Mouse (Mus musculus): ENCODE data around the gene Nrd1.

The Nrd1 gene

GRCm38 (mm10) chr4:109094269-109094668, 93.8 kb downstream of the Nrd1 start:
- DNase-seq (ENCODE audit: extremely low spot score), result no peak

- DNase-seq (ENCODE audit: extremely low spot score), result no peak
Observed at GRCm38 (mm10) chr4:109098861-109099260, 98.4 kb downstream of the Nrd1 start.

DNA sequence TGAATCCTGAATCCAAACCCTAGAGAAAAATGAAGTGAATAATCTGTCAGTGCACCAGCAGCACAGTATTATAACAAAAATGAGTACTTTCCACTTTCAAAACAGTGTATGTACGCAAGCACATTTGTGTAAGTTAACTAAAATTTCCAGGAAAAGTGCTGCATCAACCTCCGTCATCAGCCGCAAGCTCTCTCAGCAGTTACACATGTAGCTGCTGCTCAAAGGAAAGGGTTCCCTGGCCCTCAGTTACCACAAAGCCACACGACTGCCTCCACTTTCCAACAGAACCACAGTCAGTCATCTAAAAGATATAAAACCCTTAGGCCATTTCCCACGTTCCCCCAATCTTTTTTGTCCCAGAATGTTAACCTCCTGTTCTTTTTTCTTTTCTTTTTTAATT, 102.1 kb downstream of the Nrd1 start:
- DNase-seq (ENCODE audit: extremely low spot score), result no peak

- DNase-seq (ENCODE audit: extremely low spot score), result no peak
Observed at GRCm38 (mm10) chr4:109103145-109103883, 102.9 kb downstream of the Nrd1 start.

- no peak for DNase-seq (ENCODE audit: extremely low spot score)
Observed at GRCm38 (mm10) chr4:109105254-109105653, 104.8 kb downstream of the Nrd1 start.

GRCm38 (mm10) chr4:109106034-109106433, 105.6 kb downstream of the Nrd1 start:
- no peak for DNase-seq (ENCODE audit: extremely low spot score)

GRCm38 (mm10) chr4:109106594-109106993, 106.1 kb downstream of the Nrd1 start:
- no peak for DNase-seq (ENCODE audit: extremely low spot score)

- no peak for DNase-seq (ENCODE audit: extremely low spot score)
Observed at GRCm38 (mm10) chr4:109109012-109109411, 108.6 kb downstream of the Nrd1 start.

DNA sequence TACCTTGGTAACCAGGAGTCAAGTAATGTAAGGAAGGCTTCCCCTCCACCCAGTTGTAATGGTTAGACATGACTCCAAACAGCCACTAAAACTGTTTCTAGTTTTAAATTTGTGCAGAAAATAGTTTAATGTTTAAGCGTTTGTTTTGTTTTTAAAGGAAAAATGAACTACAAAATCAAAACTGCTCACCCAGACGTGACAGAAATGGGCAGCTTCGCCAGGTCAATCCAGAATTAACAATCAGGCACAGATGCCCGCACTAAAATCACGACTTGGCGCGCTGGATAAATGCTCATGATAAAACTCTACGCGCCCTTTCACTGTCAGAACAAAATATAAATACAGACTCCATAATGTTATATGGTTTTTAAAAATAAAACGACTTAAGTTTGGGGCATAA, 109.2 kb downstream of the Nrd1 start:
- no peak for DNase-seq (ENCODE audit: extremely low spot score)

- no peak for DNase-seq (ENCODE audit: extremely low spot score)
Observed at GRCm38 (mm10) chr4:109110978-109111377, 110.5 kb downstream of the Nrd1 start.
